Mouse (Mus musculus) macrophage (primary cell): ENCODE data around the gene Ugt1a7c. TPM values are rescaled to one million over a fixed set of nuclear protein-coding genes. Genes with fewer than 3 reads are reported as not detected.

Source experiments
- H3K27ac ChIP-seq: fragments of 350-480 bp; formaldehyde crosslinking; 2 replicates; pipeline ENCODE4 v1.9.0; 2021
- H3K36me3 ChIP-seq: fragments of 350-480 bp; formaldehyde crosslinking; 2 replicates; pipeline ENCODE4 v1.9.0; 2021; ENCODE audit errors: inconsistent target
- H3K4me3 ChIP-seq: fragments of 350-480 bp; formaldehyde crosslinking; 2 replicates; pipeline ENCODE4 v1.9.0; 2021; ENCODE audit errors: inconsistent target
- H3K79me2 ChIP-seq: fragments of 350-480 bp; formaldehyde crosslinking; 2 replicates; pipeline ENCODE4 v1.9.0; 2021; ENCODE audit errors: inconsistent target
- WGBS: methylation state at CpG from one replicate; pipeline ENCODE4 v1.1.7; 2026; ENCODE audit warnings: inconsistent platforms; ENCODE audit not compliant: missing documents; 5-methylcytosine and 5-hydroxymethylcytosine counted together
- polyA plus RNA-seq: library from polyadenylated mRNA; stranded (reverse); fragments of 250-400 nt; gene quantifications from 3 replicates; pipeline ENCODE4 v1.2.4, GENCODE M21; 2018; ENCODE audit warnings: inconsistent platforms

The Ugt1a7c gene
- polyA plus RNA-seq, 1 experiment from 2014 or later: 101 TPM

DNA sequence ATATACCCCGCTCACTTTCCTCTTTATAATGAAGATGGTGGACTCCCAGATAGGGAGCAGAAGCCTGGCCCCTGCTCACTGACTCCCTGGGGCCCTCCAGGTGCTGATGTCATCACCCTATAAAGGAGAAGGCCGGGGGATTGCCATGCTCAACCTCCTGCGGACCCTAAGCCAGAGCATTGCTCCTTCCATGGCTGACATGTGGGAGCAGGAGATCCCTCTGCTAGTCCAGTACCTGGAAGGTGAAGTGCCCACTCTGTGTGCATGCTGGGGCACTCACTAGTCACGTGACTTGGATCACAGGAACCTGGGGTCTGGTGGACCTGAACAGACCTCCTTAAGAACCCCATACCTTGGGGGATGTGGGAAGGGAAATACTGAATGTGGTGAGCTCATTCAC lies 145.7 kb downstream of the Ugt1a7c start:
- Histone ChIP-seq H3K79me2 (no peaks in the 10 kb centered on the region), H3K36me3 (no peaks in the 10 kb centered on the region), H3K4me3 (no peak overlapping the region), H3K27ac (no peak overlapping the region)
- 75% methylated on average over 4 of the region's 4 CpGs for WGBS

DNA sequence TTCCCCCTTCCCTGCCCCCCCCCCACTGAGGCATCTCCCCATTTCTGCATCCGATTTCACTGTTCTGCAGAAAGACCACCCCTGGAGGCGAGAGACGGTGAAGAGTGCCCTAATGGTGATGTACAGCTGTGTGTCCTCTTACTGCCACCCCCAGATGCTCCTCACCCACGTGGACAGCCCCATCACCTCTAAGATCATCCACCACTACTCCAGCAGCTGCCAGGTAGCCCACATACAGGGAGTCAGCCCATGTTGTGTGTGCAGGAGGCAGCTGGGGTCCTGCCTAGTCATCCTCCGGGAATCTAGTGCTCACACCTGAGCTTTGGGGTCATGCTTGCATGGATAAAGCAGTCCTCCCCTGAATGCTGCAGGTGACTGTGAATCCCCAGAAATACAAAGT lies 149.0 kb downstream of the Ugt1a7c start:
- H3K27ac ChIP-seq: no peak overlapping the region

DNA sequence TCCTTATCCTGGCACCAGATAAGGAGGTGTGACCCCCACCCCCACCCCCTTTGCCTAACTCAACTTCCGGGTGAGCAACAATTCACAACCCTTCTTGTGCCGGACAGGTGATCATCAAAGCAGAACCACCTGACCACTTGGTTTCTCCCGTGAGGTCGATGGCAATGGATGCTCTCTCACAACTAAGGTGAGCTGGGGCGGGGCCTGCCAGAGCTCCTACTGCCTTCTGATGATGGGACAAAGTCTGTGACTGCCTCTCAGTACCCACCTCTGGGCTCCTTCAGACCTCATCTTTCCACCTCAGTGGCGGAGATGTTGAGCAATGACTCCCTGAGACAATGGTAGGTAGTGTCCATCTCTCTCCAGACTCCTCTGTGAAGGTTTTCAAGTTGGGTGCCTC lies 151.0 kb downstream of the Ugt1a7c start:
- H3K4me3 ChIP-seq: no peak overlapping the region
- WGBS: 79% methylated on average over 6 of the region's 6 CpGs

More for the DNA sequence above, 149.0 kb downstream of the Ugt1a7c start:
- Histone ChIP-seq H3K4me3 (no peak overlapping the region), H3K79me2 (no peaks in the 10 kb centered on the region), H3K36me3 (no peaks in the 10 kb centered on the region)
- 66% methylated on average over 5 of the region's 5 CpGs for WGBS

DNA sequence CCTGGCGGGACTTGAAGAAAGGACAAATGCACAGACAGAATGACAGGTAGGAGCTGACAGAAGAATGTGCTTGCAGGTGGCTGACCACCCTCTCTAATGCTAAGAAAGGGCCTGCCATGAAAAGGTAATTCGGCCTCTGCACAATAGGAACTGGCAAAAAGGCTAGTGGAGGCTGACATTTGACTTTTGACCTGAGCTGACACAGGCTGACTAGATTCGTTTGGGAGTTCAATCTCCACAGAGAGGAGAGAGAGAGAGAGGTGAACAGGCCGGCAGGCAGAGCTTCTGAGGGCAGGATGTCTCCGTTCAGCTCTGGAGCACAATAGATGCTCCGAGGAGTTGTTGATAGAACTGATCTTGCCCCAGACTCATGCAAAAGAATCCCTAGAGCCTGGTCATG lies 151.5 kb downstream of the Ugt1a7c start:
- H3K4me3 ChIP-seq: no peak overlapping the region
- 53% methylated on average over 6 of the region's 6 CpGs for WGBS
- H3K79me2 ChIP-seq: no peaks in the 10 kb centered on the region
- no peaks in the 10 kb centered on the region for H3K36me3 ChIP-seq
- no peak overlapping the region for H3K27ac ChIP-seq

More for the DNA sequence above, 151.0 kb downstream of the Ugt1a7c start:
- Histone ChIP-seq H3K27ac (no peak overlapping the region), H3K36me3 (no peaks in the 10 kb centered on the region), H3K79me2 (no peaks in the 10 kb centered on the region)

GRCm38 (mm10) chr1:88247660-88248059 lies 152.8 kb downstream of the Ugt1a7c start:
- 52% methylated on average over 2 of the region's 2 CpGs for WGBS
- Histone ChIP-seq H3K79me2 (no peaks in the 10 kb centered on the region), H3K27ac (no peak overlapping the region), H3K36me3 (no peaks in the 10 kb centered on the region), H3K4me3 (no peak overlapping the region)

GRCm38 (mm10) chr1:88248658-88249057 lies 153.8 kb downstream of the Ugt1a7c start:
- Histone ChIP-seq H3K79me2 (no peaks in the 10 kb centered on the region), H3K36me3 (no peaks in the 10 kb centered on the region), H3K27ac (no peak overlapping the region), H3K4me3 (no peak overlapping the region)
- 54% methylated on average over 4 of the region's 4 CpGs for WGBS

GRCm38 (mm10) chr1:88249596-88249995 lies 154.7 kb downstream of the Ugt1a7c start:
- Histone ChIP-seq H3K4me3 (no peak overlapping the region), H3K79me2 (no peaks in the 10 kb centered on the region), H3K27ac (no peak overlapping the region), H3K36me3 (no peaks in the 10 kb centered on the region)
- 83% methylated on average over 7 of the region's 7 CpGs for WGBS

GRCm38 (mm10) chr1:88250023-88250422 lies 155.2 kb downstream of the Ugt1a7c start:
- H3K4me3 ChIP-seq: no peak overlapping the region
- no peaks in the 10 kb centered on the region for H3K79me2 ChIP-seq
- WGBS: 89% methylated on average over 5 of the region's 5 CpGs
- H3K27ac ChIP-seq: no peak overlapping the region
- H3K36me3 ChIP-seq: no peaks in the 10 kb centered on the region

- no peaks in the 10 kb centered on the region for H3K36me3 ChIP-seq
- WGBS: 61% methylated on average over 8 of the region's 8 CpGs
- H3K27ac ChIP-seq: no peak overlapping the region
- H3K79me2 ChIP-seq: no peaks in the 10 kb centered on the region
- no peak overlapping the region for H3K4me3 ChIP-seq
Measured at GRCm38 (mm10) chr1:88253106-88253505, 158.2 kb downstream of the Ugt1a7c start.

DNA sequence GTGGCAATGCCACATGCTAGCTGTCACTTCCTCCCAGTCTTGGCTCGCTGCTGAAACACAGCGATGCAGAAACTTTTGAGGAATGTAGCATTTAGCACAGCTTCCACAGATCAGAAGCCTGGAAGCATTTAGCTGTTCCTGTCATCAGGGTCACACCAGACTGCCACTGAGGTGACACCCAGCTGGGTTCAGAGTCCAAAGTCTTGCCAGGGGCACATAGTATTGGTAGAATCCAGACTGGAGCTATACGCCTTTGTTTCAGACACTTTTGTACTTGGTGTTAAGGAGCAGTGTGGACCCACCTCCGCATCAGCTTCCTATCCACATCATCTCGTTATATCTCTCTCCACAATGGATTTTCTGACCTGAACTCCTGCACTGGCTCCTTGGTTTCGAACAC lies 158.7 kb downstream of the Ugt1a7c start:
- H3K4me3 ChIP-seq: no peak overlapping the region
- 76% methylated on average over 6 of the region's 6 CpGs for WGBS
- no peaks in the 10 kb centered on the region for H3K36me3 ChIP-seq
- no peak overlapping the region for H3K27ac ChIP-seq
- H3K79me2 ChIP-seq: no peaks in the 10 kb centered on the region

DNA sequence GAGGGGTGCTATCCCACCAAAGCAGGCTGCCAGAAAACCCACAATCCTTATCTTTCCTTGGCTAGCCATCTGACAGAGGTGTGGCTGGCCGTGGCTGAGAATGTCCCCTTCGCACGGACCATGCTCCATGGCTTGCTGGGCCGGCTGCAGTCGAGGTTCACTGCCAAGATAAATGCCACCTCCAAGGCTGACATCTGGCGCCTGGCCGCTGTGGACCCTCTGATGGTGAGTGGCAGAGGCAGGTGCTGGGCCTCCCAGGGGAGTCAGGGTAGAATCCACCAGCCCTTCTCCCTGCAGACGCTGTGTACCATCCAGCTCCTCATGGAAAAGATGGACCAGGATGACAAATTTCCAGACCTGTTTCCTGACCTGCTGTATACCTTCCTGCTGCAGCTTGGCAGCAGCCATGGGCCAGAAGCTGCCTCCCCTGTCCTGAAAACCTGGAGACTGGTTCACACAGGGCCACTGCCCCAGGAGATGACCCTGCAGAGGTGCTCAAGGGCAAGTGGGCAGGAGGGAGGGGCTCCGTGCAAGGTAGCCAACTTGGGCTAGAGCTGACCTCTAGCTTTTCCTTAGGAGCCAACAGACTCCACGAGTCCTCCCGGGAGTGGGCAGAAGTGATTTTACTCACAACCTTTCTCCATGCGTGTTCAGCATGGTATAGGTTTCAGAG lies 160.1 kb downstream of the Ugt1a7c start:
- no peaks in the 10 kb centered on the region for H3K79me2 ChIP-seq
- 91% methylated on average over 12 of the region's 12 CpGs for WGBS
- H3K36me3 ChIP-seq: no peaks in the 10 kb centered on the region
- no peak overlapping the region for H3K27ac ChIP-seq
- no peak overlapping the region for H3K4me3 ChIP-seq

DNA sequence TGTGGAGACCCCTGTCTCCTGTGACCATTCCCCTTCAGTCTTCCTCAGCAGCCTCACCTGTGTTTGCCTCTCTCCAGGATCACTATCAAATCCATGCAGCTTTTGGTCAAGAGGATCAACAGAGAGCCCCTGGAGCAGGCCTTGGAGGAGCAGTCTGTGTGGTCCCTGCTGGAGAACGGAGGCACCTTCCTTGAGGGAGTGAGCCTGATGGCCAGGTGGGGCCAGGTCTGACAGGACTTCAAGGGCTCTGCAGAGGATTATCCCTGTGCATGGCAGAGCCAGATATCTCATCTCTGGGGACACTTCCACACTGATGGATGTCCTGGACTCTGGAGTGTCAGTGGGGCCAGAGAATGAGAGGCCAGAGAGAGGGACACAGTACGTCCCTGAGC lies 160.6 kb downstream of the Ugt1a7c start:
- no peak overlapping the region for H3K4me3 ChIP-seq
- H3K36me3 ChIP-seq: no peaks in the 10 kb centered on the region
- H3K27ac ChIP-seq: no peak overlapping the region
- no peaks in the 10 kb centered on the region for H3K79me2 ChIP-seq
- WGBS: 62% methylated on average over 2 of the region's 2 CpGs

- Histone ChIP-seq H3K27ac (no peak overlapping the region), H3K4me3 (no peak overlapping the region), H3K36me3 (no peaks in the 10 kb centered on the region), H3K79me2 (no peaks in the 10 kb centered on the region)
- WGBS: 85% methylated on average over 13 of the region's 13 CpGs
Measured at GRCm38 (mm10) chr1:88255989-88256754, 161.3 kb downstream of the Ugt1a7c start.

DNA sequence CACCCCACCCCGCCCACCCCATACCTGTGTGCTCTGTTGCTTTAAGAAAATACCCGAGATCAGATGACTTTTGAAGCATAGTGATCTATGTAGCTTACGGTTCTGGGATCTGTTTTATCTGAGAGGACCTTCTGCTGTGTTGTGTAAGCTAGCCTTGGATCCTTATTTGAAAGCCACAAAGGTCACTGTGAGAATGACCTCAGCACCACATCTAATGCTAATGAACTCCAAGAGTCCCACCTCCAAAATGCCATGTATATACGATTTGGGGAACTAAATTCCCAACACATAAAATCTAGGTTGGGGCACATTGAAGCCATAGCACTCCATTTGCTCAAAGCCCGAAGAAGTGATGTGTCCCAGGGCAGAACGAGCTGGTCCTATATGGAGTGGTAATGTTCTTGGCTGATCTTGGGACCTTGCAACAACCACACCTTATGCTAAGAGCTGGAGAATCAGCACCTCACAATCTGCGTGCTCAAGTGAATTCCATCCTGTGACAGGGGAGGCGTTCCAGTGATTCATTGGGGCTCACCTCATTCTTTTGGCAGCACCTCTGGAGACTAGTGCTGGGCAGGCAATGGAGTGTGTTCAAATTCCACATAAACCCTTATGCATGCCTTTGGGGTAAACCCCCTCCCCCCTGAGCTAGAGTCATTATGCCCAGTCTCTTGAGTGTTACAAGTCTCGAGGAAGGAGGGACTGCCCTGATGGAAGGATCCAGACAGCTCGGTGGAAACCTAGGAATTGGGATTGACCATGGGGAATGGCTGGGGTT lies 162.2 kb downstream of the Ugt1a7c start:
- 83% methylated on average over 10 of the region's 10 CpGs for WGBS
- H3K4me3 ChIP-seq: no peak overlapping the region
- no peaks in the 10 kb centered on the region for H3K79me2 ChIP-seq
- no peaks in the 10 kb centered on the region for H3K36me3 ChIP-seq
- no peak overlapping the region for H3K27ac ChIP-seq

DNA sequence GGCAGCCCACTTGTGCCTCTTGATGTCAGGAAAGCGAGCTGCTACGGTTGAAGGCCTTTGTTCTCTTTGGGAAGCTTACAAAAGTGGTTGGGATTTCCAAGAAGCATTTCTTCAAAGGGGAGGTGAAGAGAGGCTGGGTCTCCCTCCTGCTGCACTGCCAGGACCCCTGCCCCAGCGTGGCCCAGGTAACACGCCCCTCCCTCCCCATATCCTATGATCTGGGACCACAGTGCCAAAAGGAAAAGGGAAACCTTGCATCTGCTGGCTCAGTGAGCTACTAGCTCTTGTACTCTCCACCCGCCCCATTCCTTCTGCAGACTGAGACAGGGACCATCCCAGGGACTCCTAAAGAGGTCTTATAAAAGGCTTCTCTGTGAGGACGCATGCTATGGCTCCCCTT lies 162.8 kb downstream of the Ugt1a7c start:
- WGBS: 85% methylated on average over 6 of the region's 6 CpGs
- peaks cover under 1% of the 10 kb centered on the region; the same call in 1 of the 2 replicates for H3K36me3 ChIP-seq
- no peaks in the 10 kb centered on the region for H3K79me2 ChIP-seq
- no peak overlapping the region for H3K27ac ChIP-seq
- H3K4me3 ChIP-seq: no peak overlapping the region
